Mouse (Mus musculus) limb, embryonic 14.5 days (tissue): ENCODE data around the gene Ly6g6d. TPM values are rescaled to one million over a fixed set of nuclear protein-coding genes. Genes with fewer than 3 reads are reported as not detected.

Experiments
- ATAC-seq: fragments of 200-750 bp; cut with Nextera tagmentation; 2 replicates; pipeline ENCODE4 v1.8.0; 2017; ENCODE audit warnings: low read depth, moderate number of reproducible peaks, moderate TSS enrichment; ENCODE audit not compliant: low FRiP score
- DNase-seq: peaks from one replicate; pipeline ENCODE4 v3.0.0-alpha.2; 2015; ENCODE audit warnings: low spot score
- H3K27ac ChIP-seq: fragments of 300-500 bp; sonication (generic); replicated peaks from 2 replicates; pipeline ENCODE4 v1.5.1; 2014; ENCODE audit warnings: low read depth, mild to moderate bottlenecking, low read length, moderate library complexity, mixed read lengths
- H3K27me3 ChIP-seq: fragments of 300-500 bp; sonication (generic); 2 replicates; pipeline ENCODE4 v1.6.1; 2014; ENCODE audit warnings: low read length, mixed read lengths; ENCODE audit not compliant: control insufficient read depth, insufficient read depth
- H3K36me3 ChIP-seq: fragments of 300-500 bp; sonication (generic); 2 replicates; pipeline ENCODE4 v1.6.1; 2014; ENCODE audit warnings: mild to moderate bottlenecking, low read length, moderate library complexity, mixed read lengths; ENCODE audit not compliant: control insufficient read depth, insufficient read depth
- H3K4me1 ChIP-seq: fragments of 300-500 bp; sonication (generic); 2 replicates; pipeline ENCODE4 v1.6.1; 2014; ENCODE audit warnings: antibody characterized with exemption, low read length, mixed read lengths; ENCODE audit not compliant: control insufficient read depth, insufficient read depth
- H3K4me2 ChIP-seq: fragments of 300-500 bp; sonication (generic); replicated peaks from 2 replicates; pipeline ENCODE4 v1.6.1; 2014; ENCODE audit warnings: low read depth, mild to moderate bottlenecking, low read length, moderate library complexity; ENCODE audit not compliant: severe bottlenecking
- H3K4me3 ChIP-seq: fragments of 300-500 bp; sonication (generic); replicated peaks from 2 replicates; pipeline ENCODE4 v1.5.1; 2014; ENCODE audit warnings: low read length
- H3K9ac ChIP-seq: fragments of 300-500 bp; sonication (generic); 2 replicates; pipeline ENCODE4 v1.6.1; 2014; ENCODE audit warnings: mild to moderate bottlenecking, low read depth, low read length, moderate library complexity; ENCODE audit not compliant: severe bottlenecking
- H3K9me3 ChIP-seq: fragments of 300-500 bp; sonication (generic); 2 replicates; pipeline ENCODE4 v1.6.1; 2016; ENCODE audit warnings: low read length; ENCODE audit not compliant: control insufficient read depth
- POLR2A ChIP-seq: fragments of 200-500 bp; IDR thresholded peaks from 2 replicates; pipeline ENCODE4 v1.8.0; 2012; ENCODE audit warnings: inconsistent platforms, mild to moderate bottlenecking, moderate library complexity, borderline replicate concordance; ENCODE audit not compliant: insufficient read depth, insufficient read length; ENCODE audit errors: extremely low read depth
- WGBS: fragments of 180-500 bp; shearing (Covaris S2); extraction: QIAGEN DNeasy Blood & Tissue Kit; methylation state at CpG from one replicate; pipeline ENCODE4 v1.1.7; 2014; 5-methylcytosine and 5-hydroxymethylcytosine counted together
- polyA plus RNA-seq, 2 experiments: library from polyadenylated mRNA; depleted of rRNA in 1 of 2; stranded (reverse) in 1 of 2; unstranded in 1 of 2; fragments of >200 nt; fragmentation: Nextera tagmentation in 1 of 2; extraction: Ambion mirVana in 1 of 2; gene quantifications; 2 replicates each; pipeline versions ENCODE4 v1.2.1 to v1.2.3; 2012 to 2014

Ly6g6d gene
- polyA plus RNA-seq, 2 experiments = 2.0 to 2.3 TPM

DNA sequence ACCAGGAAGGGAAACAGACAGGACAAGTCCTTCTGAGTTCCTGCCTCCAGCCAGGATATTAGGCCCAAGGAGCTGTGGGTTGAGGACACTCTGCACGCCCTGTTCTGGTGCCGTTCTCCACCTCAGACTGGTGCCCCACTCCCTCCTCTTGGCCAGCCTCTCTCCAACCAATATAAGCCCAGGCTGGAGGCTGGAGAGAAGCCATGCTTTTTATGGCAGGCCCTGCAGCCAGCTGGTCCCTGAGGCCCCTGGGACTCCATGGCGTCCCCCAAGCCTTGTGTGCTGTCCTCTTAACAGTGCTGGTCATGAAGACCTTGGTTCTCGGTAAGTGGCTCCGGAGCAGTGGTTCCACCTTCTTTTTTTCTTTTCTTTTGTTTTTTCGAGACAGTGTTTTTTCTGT is 30.2 kb upstream of the Ly6g6d start, which contains the start of gene Ly6g5c:
Gene Ly6g5c, plus strand, starts transcription at position 183 of the 400 bp plus-strand sequence.
- no peak for ATAC-seq

GRCm38 (mm10) chr17:35106522-35106921 is 28.7 kb upstream of the Ly6g6d start:
- Histone ChIP-seq H3K9me3 (no peaks in the 10 kb centered on the region), H3K4me3 (no peak overlapping the region), H3K27ac (no peak overlapping the region), H3K4me2 (no peak overlapping the region), H3K36me3 (peaks cover 25% of the 10 kb centered on the region), H3K27me3 (no peaks in the 10 kb centered on the region), H3K9ac (peak overlapping the region; percentile 25; the same call in 1 of the 2 replicates), H3K4me1 (0 out of 2 replicates have a peak, but pooled peaks cover 2% of the 10 kb centered on the region)
- TF ChIP-seq POLR2A = no peak
- WGBS = 70% methylated on average over 3 of the region's 3 CpGs
- DNase-seq = no peak
- ATAC-seq = no peak

More for the DNA sequence above, 30.2 kb upstream of the Ly6g6d start, which contains the start of gene Ly6g5c:
- Histone ChIP-seq H3K4me3 (no peak within 1 kb of the TSS), H3K9ac (no peak within 1 kb of the TSS), H3K4me2 (no peak within 1 kb of the TSS), H3K27ac (no peak within 1 kb of the TSS), H3K4me1 (0 out of 2 replicates have a peak, but pooled peaks cover 2% of the 10 kb centered on the region), H3K27me3 (no peaks in the 10 kb centered on the region), H3K36me3 (peaks cover 10% of the 10 kb centered on the region), H3K9me3 (no peaks in the 10 kb centered on the region)
- DNase-seq = no peak
- TF ChIP-seq POLR2A = no peak
- 91% methylated on average over 6 of the region's 6 CpGs for WGBS

DNA sequence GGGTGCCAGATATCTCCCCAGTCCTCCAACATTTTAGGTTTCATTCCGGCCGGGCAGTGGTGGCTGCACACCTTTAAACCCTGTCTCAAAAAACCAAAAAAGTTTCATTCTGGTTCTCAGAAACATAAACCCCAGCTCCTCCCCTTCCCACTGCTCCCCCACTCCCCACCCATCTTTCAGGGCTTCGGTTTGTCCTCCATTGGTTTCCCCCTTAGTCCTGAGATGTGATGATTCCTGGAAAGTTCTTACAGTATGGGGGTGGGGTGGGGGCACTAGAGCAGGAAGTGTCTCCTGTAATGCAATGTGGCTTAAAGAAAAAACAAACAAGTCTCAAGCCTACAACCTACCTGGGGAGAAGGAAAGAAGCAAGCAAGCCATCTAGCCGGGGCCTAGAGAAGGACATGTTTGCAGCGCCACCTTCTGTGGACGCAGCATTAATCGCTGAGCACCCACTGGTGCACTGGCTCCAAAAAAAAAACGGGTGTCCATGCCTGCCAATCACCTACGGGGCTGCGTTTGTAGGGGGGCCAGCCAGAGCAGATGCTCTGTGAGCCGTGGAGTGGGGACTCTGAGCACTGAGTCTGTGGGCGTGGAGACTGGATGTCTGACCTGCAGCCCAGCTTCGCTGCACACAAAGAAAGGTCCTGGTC is 28.0 kb upstream of the Ly6g6d start:
- no peak overlapping the region for H3K27ac ChIP-seq
- peak overlapping the region; percentile 25; the same call in 1 of the 2 replicates for H3K9ac ChIP-seq
- H3K4me2 ChIP-seq = no peak overlapping the region
- TF ChIP-seq POLR2A = no peak
- no peaks in the 10 kb centered on the region for H3K27me3 ChIP-seq
- no peak overlapping the region for H3K4me3 ChIP-seq
- H3K9me3 ChIP-seq = no peaks in the 10 kb centered on the region
- H3K4me1 ChIP-seq = 0 out of 2 replicates have a peak, but pooled peaks cover 2% of the 10 kb centered on the region
- peak; percentile 33 for DNase-seq
- peak; percentile 28; the same call in 1 of the 2 replicates for ATAC-seq
- H3K36me3 ChIP-seq = peaks cover 32% of the 10 kb centered on the region
- 31% methylated on average over 13 of the region's 13 CpGs for WGBS

DNA sequence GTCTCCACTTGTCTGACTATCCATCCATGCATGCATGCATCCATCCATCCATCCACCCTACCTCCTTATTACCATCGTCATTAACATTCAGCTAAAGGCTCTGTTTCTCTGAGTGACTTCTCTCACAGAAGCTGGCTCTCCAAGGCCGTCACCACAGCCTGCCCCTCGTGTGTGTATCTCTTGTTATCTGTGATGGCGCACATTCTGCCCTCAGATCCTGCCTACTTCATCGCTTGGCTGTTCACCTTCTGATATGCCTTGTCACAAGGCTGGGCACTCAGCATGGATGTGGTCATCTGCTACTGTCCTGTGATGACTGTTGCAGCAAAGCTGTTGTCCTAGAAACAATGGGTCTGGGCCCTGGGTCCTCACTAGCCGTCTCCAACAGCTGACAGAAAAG is 26.9 kb upstream of the Ly6g6d start:
- no peak overlapping the region for H3K27ac ChIP-seq
- 0 out of 2 replicates have a peak, but pooled peaks cover 2% of the 10 kb centered on the region for H3K4me1 ChIP-seq
- no peak overlapping the region for H3K4me2 ChIP-seq
- H3K9me3 ChIP-seq = no peaks in the 10 kb centered on the region
- H3K36me3 ChIP-seq = peaks cover 43% of the 10 kb centered on the region
- WGBS = 85% methylated on average over 6 of the region's 6 CpGs
- DNase-seq (no peak), ATAC-seq (no peak)
- no peak overlapping the region for H3K9ac ChIP-seq
- no peak for TF ChIP-seq POLR2A
- no peaks in the 10 kb centered on the region for H3K27me3 ChIP-seq
- H3K4me3 ChIP-seq = no peak overlapping the region

- Histone ChIP-seq H3K27ac (no peak overlapping the region), H3K4me3 (no peak overlapping the region), H3K27me3 (no peaks in the 10 kb centered on the region), H3K4me2 (no peak overlapping the region), H3K9ac (no peak overlapping the region), H3K9me3 (no peaks in the 10 kb centered on the region), H3K4me1 (0 out of 2 replicates have a peak, but pooled peaks cover 2% of the 10 kb centered on the region), H3K36me3 (peaks cover 49% of the 10 kb centered on the region)
- DNase-seq (no peak), ATAC-seq (no peak)
- WGBS = 90% methylated on average over 7 of the region's 7 CpGs
- TF ChIP-seq POLR2A = no peak
Observed at GRCm38 (mm10) chr17:35104079-35104478, 26.2 kb upstream of the Ly6g6d start.
